Mouse (Mus musculus) frontal cortex, postnatal 25 days (tissue): ENCODE data around the gene Strip1.

ENCODE experiments used
- DNase-seq, 2 experiments: peaks; one replicate each; pipeline ENCODE4 v3.0.0; 2022; ENCODE audit warnings: low spot score in 2 of 2

Gene Strip1

DNA sequence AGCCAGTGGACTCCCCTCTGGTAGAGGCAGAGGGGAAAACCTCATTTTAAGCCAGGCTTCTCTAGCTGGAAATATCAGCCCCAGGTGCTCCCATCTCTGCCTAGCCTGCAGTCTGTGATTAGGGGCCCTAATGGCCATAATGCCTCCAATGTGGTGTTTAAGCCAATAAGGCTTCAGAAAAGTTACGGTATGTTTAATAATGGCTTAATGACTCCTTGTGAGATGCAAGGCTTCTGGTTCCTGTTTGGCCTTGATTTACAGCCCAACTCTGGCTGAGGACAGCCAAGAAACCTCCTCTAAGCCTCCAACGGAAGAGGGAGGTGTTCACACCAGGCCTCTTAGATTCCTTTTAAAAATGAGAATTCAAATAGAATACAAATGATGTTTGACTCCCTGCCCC is 37.9 kb downstream of the Strip1 start:
- DNase-seq, result no peak

DNA sequence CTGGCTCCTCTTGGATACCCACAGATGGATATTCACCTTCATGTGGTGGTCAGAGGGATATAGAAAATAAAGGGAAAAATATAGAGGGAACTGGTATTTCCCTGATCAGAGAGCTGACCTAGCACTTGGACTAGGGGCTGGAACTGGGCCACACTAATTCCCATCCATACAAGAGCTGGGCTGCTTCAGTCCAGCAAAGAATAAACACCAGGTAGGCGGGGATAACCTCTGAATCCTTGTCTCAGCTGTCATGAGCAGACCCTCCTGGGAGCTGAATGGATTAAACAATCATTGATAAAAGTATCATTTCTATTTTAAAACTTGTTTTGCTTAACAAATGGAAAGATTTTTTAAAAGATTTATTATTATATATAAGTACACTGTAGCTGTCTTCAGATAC is 39.9 kb downstream of the Strip1 start:
- DNase-seq, result no peak

- no peak for DNase-seq
Observed at GRCm38 (mm10) chr3:107586504-107586903, 45.0 kb downstream of the Strip1 start.

DNA sequence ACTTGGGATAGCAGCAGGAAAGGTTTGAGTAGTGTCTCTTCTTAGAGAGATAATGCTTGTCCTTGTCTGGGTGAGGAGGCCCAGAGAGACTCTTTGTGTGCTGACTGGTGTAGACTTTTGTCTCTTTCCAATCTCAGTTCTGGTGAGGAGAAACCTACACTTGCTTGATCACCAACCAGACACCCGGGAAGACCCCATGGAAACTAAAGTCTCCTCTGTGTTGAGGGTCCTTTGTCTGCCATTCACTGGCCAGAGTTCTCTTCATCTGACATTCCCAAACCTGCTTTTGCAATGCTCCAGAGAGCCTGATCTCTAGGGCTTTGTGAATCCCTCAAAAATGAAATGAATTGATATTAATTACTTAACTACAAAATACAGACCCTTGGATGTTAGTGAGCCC is 47.6 kb downstream of the Strip1 start:
- no peak for DNase-seq

- DNase-seq, result no peak
Observed at GRCm38 (mm10) chr3:107582875-107583767, 48.4 kb downstream of the Strip1 start.

GRCm38 (mm10) chr3:107582130-107582874 is 49.2 kb downstream of the Strip1 start:
- DNase-seq, result no peak

DNA sequence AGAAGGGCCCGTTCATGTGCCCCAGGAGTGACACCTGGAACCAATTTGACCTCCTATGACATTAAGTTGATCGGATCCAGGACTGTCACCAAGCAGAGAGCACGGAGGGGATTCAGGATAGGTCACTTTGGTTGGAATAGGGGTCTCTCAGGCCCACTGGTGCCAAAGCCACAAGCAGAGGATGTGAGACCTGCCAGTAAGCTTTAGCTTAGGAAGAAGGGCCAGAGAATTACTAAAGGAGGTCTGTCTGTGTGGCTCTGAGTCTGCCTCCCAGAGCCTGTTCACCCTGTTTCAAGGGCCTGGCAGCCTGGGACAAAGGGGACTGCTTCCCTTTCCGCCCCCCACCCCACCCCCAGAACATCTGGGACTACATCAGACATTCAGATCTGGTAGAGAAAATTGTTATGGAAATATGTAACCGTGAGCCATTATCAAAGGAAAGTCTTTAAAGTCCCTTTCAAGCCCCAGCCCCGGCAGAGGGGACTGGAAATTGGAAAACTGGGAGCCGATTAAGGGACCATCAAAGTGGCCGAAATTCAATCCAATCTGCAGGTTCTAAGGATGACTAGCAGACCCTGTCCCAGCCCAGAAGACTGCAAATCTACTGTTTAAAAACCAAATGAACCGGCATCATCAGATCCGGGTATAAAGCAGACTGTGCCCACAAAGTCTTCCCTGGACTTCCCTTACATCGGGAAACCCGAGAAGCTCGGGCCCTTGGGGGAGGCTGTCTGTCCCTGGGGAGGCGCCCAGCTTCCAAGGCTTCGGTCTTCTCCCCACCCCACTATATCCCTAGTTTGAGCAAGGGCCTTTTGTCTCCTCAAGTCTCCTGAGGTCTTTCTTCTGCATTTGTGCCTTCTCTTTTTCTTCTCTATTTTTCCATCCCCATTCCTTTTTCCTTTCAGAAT is 50.1 kb downstream of the Strip1 start:
- DNase-seq, result no peak

DNA sequence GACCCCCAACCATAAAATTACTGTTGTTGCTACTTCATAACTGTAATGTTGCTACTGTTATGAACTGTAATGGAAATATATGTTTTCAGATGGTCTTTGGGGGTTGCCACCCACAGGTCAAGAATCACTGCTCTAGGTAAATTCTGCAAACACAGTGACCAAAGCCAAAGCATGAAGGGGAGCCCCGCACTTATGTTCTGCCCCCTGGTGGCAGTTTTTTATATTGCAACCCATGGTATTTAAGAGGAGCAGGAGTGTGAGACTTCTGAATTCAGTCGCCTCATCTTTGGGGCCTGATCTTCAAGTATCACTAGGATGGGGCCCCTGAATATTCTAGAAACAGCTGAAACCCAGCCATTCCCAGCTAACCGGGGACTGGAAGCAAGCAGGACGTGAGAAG is 52.0 kb downstream of the Strip1 start:
- DNase-seq, result peak; percentile 53 to 70

- no peak for DNase-seq
Observed at GRCm38 (mm10) chr3:107577810-107578390, 53.6 kb downstream of the Strip1 start.

GRCm38 (mm10) chr3:107576807-107577206 is 54.7 kb downstream of the Strip1 start:
- no peak for DNase-seq

DNA sequence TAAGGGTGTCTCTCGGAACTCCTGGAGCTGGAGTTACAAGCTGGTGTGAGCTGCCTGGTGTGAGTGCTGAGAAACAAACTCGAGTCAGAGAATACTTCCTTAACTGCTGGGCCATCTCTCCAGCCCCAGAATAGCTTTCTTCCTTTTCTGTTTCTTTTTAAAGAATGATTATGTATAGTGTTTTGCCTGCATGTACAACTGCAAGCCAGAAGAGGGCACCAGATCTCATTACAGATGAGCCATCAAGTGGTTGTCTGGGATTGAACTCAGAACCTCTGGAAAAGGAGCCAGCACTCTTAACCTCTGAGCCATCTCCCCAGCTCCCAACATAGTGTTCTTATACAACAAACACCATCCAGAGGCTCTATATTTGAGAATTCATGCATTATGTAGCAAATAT is 60.3 kb downstream of the Strip1 start:
- DNase-seq, result no peak

DNA sequence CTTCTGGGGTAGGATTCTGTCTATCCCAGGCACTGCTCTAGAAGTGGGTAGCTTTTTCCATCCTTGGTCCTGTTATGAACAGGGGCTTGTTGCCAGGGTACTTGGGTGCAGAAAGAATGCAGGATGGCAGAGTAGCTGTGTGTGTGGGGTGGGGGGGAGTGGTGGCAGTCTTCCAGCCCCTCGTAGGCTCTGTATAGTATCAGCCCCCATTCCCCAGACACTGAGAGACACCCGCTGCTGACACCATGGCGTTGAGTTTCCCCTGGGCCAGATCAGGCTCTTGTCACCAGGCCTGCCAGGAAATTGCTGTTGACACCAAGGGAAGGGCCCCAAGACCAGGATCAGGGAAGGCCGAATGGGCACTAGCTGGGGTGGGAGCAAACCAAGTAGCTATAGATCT is 62.8 kb downstream of the Strip1 start:
- no peak for DNase-seq

- no peak for DNase-seq
Observed at GRCm38 (mm10) chr3:107567766-107568165, 63.7 kb downstream of the Strip1 start.

GRCm38 (mm10) chr3:107565331-107565730 is 66.2 kb downstream of the Strip1 start:
- DNase-seq, result no peak

DNA sequence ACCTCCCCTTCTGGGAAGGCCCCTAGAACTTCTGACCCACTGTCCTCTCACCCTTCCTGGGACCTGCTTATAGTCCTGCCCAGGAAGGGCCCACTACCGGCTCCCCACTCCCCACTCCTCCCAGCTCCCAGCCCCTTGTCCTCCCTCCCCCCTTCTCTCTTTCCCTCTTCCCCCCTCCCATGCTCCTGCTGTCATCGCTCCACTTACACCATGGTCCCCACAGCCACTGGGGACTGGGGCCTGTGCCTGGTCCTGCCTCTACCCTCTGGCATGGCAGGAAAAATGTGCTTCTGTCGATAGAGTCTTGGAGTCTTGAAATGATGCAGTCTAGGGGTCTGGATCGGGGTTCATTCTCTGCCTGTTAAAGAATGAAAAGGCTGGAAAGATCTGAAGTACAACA is 67.6 kb downstream of the Strip1 start:
- no peak for DNase-seq

- no peak for DNase-seq
Observed at GRCm38 (mm10) chr3:107562591-107562990, 68.9 kb downstream of the Strip1 start.
